Mouse (Mus musculus) cerebellum, adult 2 months (tissue): ENCODE results near the gene Cib1.
A peak's percentile ranks its signal among the peaks of the same experiment; 100 is the strongest.

Experiments used
- CTCF ChIP-seq: fragments of 200-500 bp; IDR thresholded peaks from 2 replicates; pipeline ENCODE4 v1.5.1; 2011; ENCODE audit warnings: low read depth, mild to moderate bottlenecking, control low read depth, low read length, moderate library complexity, borderline replicate concordance; ENCODE audit not compliant: insufficient read depth
- POLR2A ChIP-seq: fragments of 200-500 bp; IDR thresholded peaks from 2 replicates; pipeline ENCODE4 v1.6.1; 2011; ENCODE audit warnings: low read length, control low read depth, borderline replicate concordance; ENCODE audit not compliant: insufficient read depth

DNA sequence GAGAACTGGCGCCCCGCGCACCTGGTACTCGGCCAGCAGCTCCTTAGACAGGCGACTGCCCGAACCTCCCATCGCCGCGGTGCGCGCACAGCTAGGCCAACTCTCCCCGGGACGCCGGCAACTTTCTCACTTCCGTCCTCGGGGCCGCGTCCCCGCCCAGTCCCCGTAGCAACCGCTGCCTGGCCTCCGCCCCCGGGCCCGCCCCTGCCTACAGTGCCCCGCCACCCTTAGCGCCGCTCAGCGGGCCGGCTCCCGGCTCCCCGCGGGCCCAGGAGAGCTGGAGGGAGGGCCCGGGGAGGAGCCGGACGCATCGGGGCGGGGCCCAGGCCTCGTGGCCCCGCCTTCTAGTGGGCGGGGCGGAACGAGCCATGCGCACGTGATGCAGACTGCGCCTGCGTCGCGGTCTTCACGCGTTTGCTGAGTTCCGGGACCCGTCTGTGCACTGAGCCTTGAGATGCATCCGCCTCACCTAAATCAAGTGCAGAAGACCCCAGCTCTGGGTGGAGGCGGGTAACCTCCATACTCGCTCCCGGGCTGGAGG is at the start of gene Cib1, which contains the start of gene Gdpgp1:
- TF ChIP-seq CTCF (no peak), POLR2A (peak; percentile 95)
